Mouse (Mus musculus) brain, embryonic 18.5 days (tissue): Measurements from ENCODE around the gene Raet1e.
"Not testable (repeated sequence)": the region's sequence is repeated elsewhere in the genome, so short reads cannot be mapped to it uniquely, and the experiment has no call there.

Experiments
- DNase-seq: peaks from one replicate; pipeline ENCODE4 v3.0.0-alpha.2; 2012; ENCODE audit warnings: low read depth, low spot score

Raet1e gene

GRCm38 (mm10) chr10:22165328-22166003 is 7.1 kb downstream of the Raet1e start:
- DNase-seq, result not testable (repeated sequence)

- not testable (repeated sequence) for DNase-seq
Measured at GRCm38 (mm10) chr10:22166025-22166424, 7.7 kb downstream of the Raet1e start.

GRCm38 (mm10) chr10:22167061-22167460 is 8.7 kb downstream of the Raet1e start:
- not testable (repeated sequence) for DNase-seq

- DNase-seq, result not testable (repeated sequence)
Measured at GRCm38 (mm10) chr10:22169116-22169515, 10.7 kb downstream of the Raet1e start.

GRCm38 (mm10) chr10:22172431-22173334 is 14.3 kb downstream of the Raet1e start:
- DNase-seq, result not testable (repeated sequence)

DNA sequence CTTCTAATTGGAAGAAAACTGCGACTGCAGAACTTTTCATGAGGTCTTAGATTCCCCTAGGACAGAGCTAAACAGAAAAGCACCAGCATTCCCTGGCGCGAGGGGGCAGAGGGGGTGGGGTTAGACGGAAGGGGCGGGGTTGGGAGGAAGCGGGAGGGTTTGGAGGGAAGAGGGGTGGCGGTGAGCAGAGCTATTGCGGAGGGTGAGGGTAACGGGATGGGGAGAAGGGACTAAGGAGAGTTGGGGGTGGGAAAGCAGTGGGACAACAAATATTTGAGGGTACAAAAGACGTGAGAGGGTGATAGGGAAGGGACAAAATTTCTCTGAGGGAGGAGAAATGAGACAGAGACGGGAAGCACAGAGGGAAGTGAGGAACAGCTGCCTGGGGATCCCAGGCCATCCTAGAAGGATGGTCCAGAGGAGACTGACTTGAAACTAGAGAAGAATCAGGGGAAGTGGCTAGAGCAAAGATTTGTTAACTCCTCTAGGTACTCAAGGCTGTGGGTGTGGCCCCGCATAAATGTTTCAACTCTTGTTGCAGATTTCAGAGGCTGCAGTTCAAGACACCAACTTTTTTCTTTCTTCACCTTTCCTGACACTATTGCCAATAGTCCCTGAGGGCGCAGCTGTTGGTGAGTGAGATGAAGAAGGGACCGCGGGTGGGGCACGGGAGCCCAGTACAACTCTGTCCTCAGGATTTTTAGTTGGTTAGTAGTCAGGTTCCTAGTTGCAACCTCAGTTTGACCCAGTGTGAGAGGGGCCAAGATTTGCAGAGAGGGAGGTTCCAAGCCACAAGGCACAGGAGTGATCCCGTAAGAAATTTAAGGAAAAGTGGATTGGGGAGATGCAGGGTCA is 15.2 kb downstream of the Raet1e start:
- DNase-seq, result not testable (repeated sequence)

DNA sequence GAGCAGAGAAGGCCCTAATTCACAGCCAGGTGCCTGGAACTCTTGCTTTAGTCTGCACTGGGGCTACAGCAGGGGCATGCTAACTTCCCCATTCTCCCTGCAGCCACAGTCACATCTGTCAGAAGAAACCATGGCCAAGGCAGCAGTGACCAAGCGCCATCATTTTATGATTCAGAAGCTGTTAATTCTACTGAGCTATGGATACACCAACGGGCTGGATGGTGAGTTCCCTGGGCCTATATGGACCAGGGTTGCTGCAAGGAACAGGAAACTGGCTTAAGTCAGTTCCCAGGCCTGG is 15.8 kb downstream of the Raet1e start:
- not testable (repeated sequence) for DNase-seq

GRCm38 (mm10) chr10:22176515-22176914 is 18.1 kb downstream of the Raet1e start:
- not testable (repeated sequence) for DNase-seq

GRCm38 (mm10) chr10:22191035-22191434 is 32.7 kb downstream of the Raet1e start:
- DNase-seq, result not testable (repeated sequence)

DNA sequence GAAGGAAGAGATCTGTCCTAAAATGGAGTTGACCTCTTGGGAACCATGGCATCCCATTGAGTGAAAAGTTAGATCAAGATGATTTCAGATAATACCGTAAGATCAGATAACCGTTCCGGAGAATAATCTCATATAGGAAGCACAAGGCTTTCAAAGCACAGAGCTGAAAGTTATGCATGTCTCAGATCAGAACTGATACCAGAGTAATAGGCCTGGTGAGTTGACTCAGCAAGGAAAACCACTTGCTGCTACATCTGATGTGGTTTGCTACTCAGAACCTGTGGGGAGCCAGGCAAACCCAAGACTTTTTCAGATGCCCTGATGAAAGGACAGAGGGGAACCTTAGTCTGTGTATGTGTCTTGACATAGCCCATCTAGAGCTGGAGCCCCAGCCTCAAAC is 43.0 kb downstream of the Raet1e start:
- DNase-seq, result not testable (repeated sequence)

- DNase-seq, result not testable (repeated sequence)
Measured at GRCm38 (mm10) chr10:22202784-22203583, 44.6 kb downstream of the Raet1e start.

- not testable (repeated sequence) for DNase-seq
Measured at GRCm38 (mm10) chr10:22206443-22206842, 48.1 kb downstream of the Raet1e start.

- not testable (repeated sequence) for DNase-seq
Measured at GRCm38 (mm10) chr10:22212012-22212696, 53.8 kb downstream of the Raet1e start.

- DNase-seq, result not testable (repeated sequence)
Measured at GRCm38 (mm10) chr10:22223474-22224349, 65.3 kb downstream of the Raet1e start.

DNA sequence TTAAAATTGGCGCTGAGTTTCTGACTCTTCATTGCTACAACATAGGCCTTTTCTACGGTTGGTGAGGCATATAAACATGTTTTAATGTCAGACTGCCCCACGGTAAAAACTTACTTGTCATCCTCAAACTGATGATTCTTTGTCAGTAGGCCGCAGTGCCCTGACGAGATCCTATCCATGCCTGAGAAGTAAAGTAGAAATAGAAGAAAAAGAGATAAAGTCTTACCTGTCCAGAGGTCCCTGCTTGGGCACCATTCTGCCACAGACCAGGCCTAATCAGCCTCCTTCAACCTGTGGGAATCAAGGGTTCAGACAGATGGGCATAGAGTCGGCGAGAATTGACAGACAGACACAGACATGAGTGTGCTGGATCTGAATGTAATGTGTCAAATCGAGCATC is 106.7 kb downstream of the Raet1e start:
- no peak for DNase-seq

DNA sequence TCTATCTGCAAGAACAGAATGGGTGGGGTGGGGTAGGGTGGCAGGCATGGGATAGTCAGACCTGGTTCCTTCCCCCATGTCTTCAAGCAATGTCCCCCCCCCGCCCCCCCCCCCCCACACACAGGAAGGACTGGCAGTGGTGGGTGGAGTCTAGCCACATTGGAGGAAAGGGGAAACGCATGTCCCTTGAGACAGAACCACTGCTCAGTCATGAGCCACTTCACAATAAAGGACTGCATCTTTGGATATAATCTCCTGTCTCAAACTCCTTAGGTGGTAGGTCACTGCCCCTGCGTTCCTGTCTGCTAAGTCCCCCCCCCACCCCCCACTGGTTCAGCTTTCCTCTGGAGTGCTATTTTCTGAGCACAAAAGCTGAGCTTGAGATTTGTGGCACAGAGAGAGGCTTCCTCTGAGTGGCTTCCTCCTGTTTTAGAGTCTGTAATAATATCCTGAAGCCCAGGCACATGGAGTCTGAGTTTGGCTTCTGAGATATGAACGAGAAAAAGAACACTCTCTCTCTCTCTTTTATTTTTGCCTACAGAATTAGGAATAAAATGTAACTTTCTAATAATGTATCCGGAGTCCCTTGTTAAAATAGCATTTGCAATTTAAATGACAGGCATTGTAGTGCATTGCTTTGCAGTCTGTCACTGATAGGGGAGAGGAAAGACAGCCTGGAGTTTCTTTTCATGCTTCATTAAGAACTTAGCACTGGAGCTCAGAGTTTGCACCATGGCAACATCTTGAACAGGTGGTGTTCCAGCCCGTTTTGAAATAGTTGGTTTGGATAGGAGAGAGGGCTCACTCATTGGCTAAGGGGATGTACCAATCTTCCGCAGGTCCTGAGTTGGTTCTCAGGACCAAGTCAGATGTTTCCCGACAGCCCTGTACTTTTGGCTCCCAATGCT is 112.8 kb downstream of the Raet1e start:
- DNase-seq, result not testable (repeated sequence)

GRCm38 (mm10) chr10:22272914-22273683 is 114.7 kb downstream of the Raet1e start:
- DNase-seq, result not testable (repeated sequence)
